Mouse (Mus musculus): ENCODE data around the gene Fyco1.
"Not testable (repeated sequence)": the region's sequence is repeated elsewhere in the genome, so short reads cannot be mapped to it uniquely, and the experiment has no call there.

GRCm38 (mm10) chr9:123749687-123750086 is 102.0 kb downstream of the Fyco1 start:
- TF ChIP-seq POLR2A (IDR thresholded peaks at IDR 0.05; ENCODE audit: control insufficient read depth, low read depth, low read length); CTCF (IDR thresholded peaks at IDR 0.05; ENCODE audit: control insufficient read depth, insufficient read depth, insufficient replicate concordance, low read depth, low read length): not testable (repeated sequence)

Measured in testis, adult 2 months (tissue).